Mouse (Mus musculus): Measurements from ENCODE around the gene Iqsec3.
A peak's percentile ranks its signal among the peaks of the same experiment; 100 is the strongest.

The Iqsec3 gene

DNA sequence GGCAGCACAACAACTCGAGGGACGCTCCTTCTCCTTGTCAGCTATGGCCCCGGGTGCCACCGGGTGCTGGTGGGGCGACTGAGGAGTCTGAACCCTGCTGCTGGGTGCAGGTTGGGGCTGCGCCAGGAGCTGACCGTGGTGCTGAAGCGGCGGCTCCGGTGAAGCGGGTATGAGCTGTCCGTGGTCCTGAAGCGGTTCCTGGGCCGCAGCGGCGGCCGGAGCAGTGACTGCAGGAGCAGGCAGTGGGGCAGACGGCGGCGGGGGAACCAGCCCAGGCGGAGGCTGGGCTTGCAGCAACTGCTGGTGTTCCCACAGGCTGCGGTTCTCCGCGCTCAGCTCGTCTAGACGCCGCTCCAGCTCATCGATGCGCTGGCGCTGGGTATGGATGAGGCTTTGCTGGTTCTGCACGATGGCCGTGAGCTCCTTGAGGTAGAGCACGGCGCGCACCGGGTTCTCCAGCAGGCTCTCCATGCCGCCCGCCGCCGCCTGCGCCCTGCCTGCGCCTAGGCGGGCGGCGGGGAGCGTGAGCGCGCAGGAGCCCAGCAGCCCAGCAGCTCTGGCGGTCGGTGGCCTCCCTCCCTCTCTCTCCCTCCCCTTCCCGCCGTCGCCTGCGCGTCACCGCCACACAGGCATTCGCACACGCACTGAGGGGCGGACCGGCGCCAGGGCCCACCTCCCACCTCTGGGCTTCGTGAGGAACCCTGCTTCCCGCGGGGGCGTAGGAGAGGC is at the start of gene Iqsec3:
Iqsec3 (minus strand) TSS at position 586 of the 729 bp plus-strand sequence.
- DNase-seq (ENCODE audit: low spot score), result peak; percentile 92

DNA sequence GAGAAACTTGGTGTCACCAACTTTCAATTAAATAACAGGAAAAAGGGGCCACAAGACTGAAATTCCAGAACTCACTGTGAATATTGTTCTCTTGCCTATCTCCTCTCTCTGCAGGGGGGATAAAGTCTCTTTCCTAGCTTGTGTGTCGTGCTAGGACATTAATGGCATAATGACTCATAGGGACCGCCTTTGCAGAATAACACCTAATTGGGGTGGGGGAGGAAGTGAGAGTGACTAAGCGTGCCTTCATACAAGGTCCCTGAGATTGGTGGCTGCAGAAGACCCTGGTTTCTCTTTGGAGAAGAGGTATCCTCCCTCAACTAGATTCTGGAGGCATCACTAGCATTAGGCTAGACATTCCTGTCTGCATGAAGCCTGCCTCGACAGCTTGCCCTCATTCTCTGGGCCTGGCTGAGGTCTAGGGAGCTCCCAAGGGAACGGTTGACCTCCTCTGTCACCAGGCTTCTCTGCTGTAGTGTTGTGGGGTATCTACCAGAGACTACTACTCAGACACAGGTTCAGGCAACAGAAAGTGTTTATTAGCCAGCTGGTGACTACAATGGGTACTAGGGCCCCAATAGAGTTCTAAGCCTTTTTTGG is 48.7 kb upstream of the Iqsec3 start:
- DNase-seq (ENCODE audit: low spot score), result no peak

DNA sequence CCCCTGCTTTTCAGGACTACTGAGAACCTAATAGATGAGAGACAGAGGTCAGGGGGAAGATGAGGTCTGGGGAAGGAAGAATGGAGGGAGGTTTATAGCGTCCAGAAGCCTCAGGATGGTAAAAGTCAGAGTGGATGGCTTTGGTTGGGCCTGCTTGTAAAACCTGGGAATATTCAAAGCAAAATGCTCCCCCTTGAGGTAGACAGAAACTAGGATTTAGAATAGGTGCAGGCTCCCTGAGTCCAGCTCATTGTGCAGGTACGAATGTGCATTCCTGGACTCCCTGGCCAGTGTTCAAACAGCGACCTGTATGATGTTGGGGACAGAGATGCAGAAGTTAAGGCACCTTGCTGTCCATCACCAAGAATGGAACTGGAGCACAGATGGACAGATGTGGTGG is 47.6 kb upstream of the Iqsec3 start:
- DNase-seq (ENCODE audit: low spot score), result no peak

DNA sequence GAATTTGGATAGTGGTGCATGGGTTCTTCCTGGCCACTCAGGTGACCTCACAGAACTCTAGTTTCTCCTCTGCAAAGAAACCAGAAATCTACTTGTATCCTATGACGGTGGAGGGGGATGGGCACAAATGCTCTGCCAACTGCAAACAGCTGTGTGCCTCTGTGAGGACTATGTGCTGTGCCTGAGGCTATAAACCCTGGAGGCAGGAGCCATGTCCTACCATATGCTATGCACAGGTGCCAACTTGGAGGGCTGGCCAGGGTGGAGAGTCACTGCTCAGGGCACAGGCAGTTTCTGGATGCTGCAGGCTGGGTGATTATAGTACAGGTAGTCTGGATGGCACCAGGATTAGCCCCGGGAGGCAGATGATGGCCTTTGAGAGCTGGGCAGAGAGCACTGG is 46.4 kb upstream of the Iqsec3 start:
- no peak for DNase-seq (ENCODE audit: low spot score)

DNA sequence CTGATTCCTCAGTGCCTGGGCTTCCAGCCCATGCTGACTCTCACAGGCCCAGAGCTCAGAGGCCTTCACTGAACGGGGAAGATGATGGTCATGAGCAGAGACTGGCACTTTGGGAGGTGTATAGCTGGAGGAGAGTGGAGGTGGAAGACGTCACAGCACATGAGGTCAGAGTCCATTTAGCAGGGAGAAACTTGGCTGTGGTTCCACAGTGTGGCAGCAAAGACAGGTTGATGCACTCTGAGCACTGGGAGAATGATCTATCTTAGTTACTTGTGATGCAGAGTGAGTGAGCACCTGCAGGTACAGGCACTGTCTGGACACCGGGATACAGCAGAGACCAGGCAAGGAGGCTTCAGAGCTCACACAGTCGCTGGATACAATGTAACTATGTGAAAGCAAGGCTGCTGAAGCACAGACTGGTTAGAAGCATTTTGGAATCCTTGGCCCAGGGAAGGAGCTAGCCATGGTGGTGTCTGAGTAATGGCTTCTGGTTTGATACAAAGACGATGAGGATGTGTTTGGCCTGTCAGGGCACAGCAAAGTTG is 45.9 kb upstream of the Iqsec3 start:
- no peak for DNase-seq (ENCODE audit: low spot score)

DNA sequence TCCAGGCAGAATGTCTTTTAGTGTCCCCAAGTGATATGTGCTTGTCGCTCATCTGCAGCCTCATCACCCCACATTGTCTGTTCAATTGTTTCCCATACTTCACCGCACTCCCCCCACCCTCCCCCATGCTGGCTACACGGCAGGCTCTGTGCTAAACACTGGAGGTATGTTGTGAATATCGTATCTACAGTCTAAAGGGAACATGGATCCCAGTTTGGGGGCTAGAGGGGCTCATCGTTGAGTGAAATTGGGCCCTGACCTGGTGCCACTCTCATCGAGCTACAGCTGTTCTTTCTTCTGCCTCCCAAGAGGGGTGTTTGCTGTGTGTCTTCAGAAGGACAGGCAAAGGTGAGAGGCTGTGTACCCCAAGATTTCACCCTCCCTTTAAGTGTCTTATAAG is 44.2 kb upstream of the Iqsec3 start:
- DNase-seq (ENCODE audit: low spot score), result no peak

DNA sequence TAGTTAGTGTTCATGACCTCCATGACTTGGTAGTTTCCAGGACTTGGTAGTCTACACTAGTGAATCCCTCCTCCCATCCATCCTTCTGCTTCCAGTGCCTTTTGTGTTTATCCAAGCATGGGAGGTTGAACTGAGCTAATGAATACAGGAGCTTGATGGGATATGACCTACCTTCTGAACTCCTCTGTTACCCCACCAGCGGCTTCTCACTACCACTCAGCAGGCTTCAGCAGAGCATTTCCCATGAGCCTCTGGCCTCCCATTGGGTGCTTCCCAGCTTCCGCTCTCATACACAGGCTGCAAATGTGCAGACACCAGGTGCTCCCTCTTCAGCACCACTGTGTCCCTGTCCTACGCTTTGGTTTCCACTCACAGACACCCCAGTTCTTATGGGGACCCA is 36.9 kb upstream of the Iqsec3 start:
- DNase-seq (ENCODE audit: low spot score), result no peak

DNA sequence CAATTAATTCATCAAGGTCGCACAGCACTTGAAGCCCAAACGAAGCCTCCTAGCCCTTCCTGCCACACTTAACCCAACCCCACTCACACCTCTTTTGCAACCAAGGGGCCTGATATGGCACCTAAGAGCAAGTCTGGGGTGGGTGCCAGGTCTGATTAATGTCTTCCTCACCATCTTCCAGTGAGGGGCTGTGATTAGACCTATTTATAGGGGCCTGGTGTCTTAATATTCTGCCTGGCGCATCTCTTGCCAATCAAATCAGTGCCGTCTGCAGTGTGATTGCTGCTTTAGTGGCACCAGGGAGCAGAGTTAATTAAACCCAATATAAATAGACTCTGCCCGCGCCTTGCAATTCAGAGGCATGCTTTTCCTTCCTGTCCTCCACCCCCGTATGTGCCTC is 36.4 kb upstream of the Iqsec3 start:
- no peak for DNase-seq (ENCODE audit: low spot score)

DNA sequence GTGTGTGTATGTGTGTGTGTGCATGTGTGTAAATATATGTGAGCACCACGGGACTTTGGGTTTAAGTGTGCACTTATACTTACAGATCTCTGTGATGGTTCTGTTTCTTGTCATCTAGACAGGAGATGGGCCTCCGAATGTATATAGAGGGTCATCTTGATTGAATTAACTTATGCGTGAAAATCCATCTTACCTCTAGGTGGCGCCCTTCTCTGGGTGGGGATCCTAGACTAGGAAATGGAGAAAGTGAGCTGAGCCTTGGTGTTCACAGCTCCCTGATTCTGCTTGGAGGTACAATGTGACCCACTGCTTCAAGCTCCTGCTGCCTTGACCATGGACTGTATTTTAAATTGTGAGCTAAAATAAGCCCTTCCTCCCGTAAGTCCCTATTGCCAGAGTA is 34.8 kb upstream of the Iqsec3 start:
- DNase-seq (ENCODE audit: low spot score), result peak; percentile 20

DNA sequence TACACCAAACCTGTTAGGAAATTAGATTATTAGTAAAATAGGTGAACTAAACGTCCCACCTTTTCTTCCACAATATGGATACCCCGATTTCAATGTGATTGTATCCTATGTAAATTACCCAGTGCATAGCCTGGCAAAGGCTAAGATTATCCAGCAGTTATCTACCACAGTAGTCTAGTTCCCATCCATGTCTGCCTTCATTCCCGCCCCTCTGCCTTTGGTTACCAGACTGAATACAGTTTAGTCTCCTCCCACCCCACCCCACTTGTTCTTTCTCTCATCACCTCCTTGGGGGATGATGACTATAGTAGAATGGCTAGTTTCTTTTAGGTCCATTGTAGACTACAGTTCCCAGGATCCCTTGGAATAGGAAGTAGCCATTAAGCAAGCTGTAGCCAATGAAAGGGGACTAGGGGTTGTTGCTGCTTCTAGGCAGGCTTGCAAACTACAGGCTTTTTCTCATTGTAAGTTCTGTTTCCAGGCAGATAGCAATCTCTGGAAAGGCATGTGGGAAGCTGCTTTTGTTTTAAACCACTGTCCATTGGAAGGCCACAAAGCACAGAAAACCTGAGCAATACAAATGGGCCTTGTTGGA is 27.7 kb upstream of the Iqsec3 start:
- no peak for DNase-seq (ENCODE audit: low spot score)

DNA sequence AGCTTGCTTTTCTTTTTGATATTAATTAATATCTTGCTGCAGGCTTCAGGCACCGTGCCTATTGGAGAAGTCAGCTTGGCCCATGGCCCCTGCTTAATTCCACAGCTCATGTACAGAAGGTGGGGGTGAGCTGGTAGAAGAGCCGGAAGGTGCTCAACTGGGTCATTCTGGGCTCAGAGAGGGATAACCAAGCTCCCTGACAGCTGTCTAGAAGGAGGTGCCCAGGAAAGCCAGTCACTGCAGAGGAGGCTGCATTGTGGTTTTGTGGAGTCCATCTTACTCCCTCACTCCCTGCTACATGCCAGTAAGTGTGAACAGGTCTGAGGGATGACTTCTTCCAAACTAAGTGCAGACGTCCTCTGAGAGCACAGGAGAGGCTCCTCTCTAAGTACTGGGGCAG is 26.4 kb upstream of the Iqsec3 start:
- DNase-seq (ENCODE audit: low spot score), result no peak

DNA sequence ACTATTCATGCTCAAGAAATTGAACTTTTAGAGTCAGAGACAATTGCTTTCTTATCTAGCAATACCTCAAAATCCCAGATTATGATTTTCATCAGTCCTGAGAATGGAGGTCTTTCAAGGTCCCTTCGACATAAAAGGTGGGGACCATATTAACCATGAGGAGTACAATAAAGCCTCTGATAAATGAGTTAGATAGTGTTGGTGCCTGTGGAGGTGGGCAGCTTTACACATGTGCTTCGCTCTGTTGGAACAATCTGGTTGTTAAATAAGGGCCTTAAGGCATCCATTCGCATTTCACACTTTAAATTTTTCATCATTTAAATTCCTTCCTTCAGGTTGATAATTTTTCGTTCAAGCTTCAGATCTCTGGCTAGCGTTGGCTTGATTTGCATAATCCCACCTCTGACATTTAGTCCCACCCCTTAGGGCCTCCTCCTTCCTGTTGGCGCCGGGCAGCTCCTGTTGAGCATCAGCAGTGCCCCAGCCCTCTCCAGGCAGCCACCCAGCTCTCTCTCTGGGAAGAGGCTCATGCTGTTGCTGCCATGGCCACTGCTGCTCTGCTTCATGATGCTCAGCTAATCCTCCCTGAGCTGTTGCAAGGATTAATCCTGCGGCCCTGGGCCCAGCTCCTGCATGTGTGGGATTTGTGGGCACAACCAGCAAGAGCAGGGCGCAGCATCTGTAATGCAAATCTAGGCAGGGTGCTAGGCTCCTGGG is 25.5 kb upstream of the Iqsec3 start:
- DNase-seq (ENCODE audit: low spot score), result peak; percentile 68

DNA sequence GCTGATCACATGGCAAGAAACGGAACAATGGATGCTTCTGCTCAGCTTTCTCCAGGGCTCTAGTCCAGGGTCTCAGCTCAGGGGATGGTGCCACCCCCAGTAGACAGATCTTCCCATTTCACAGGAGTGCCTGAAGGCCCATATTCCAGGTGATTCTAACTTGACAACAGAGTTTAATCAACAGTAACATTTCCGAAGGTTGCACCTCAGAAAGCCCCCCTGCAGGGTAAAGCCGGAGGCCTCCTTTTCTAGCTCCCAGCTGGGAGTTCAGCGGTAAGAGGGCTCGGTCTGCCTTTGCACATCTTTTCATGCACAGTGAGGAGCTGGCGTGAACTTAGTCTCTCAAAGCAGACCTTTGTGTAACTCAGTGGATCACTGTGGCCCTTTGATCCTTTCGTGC is 22.1 kb upstream of the Iqsec3 start:
- no peak for DNase-seq (ENCODE audit: low spot score)

DNA sequence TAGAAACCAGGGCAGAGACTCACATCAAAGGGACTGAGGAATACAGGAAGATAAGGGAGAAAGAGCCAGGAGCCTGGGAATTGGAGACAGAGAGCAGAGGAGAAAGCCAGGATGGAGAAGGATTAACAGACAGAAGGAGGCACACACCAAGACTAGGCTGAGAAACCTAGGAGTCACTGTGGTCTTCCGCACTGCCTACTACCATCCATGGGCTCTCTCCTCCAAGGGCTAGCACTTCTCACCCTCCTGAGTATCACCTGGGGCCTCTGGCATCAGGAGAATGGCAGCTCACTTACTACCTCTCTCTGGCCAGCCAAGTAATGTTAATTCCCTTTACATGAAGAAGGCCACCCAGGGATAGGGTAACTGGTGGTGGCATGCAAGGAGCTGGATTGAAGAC is 21.5 kb upstream of the Iqsec3 start:
- no peak for DNase-seq (ENCODE audit: low spot score)

DNA sequence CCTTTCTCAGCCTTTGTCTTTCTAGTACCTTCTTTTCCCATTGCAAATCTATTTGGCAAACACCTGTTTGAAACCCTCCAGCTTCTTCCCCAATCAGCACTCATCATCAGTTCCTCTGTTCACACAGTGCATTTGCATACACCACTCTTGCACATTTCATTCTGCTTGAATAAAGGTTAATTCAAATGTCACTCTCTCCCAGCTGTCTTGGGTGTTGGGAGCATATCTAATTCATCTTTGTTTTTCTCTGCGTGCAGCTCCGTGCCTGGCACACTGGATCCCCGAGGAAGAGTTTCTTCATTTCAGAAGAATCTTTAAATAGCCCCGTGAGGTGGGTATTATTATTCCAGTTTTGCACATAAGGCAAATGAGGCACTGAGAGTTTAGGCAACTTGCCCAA is 20.8 kb upstream of the Iqsec3 start:
- DNase-seq (ENCODE audit: low spot score), result no peak

DNA sequence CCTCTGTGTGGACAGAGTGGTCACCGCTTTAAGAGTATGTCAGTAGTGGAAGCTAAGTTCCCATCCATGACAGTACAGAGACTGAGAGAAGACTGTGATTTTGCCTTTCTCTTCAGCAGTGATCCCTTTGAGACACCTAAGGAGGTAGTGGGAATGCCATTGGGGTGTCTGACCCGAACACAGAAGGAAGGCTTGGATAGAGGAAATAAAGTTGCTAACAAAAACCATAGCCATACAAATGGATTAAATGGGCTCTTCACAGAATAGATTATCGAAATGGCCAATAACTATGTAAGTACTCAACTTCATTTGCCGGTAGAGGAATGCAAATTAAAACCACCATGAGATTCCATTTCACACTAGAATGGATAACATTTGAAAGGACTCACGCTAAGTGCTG is 17.9 kb upstream of the Iqsec3 start:
- no peak for DNase-seq (ENCODE audit: low spot score)

DNA sequence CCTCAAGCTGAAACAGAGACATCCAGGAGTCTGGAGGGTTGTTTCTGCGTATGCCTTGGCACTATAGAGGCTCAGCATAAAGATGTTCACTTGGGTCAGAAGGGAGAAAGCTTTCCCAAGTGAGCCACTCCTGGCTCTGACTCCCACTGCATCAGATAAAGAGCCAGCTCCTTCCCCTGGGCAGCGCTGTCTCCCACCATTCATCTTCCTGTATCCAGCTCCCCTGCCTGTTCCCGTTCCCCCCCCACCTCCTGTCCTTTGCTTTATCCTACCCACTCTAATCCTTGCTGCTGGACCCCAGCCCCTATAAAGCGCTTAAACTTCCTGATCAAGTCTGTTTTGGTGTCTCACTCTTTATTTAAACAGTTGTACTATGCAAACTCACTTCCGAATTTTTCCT is 1.2 kb downstream of the Iqsec3 start:
- DNase-seq (ENCODE audit: low spot score), result no peak

DNA sequence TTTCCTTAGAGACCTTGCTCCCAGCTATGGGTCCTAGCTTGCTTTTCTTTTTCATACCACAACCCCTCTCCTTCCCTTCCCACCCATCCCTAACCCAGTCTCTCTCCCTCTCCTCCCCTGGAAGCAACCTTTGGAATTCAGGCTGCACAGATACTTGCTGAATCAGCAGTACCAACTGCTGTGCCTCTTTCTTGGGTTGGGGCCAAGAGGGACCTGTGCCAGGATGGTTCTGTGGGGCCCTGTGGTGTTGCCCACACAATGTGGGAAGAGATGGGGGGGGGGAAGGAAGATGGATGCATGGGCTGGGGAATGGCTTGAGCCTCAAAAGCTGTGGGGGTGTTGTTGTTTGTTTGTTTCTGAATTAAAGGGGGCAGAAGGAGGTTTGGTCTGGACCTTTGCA is 5.2 kb downstream of the Iqsec3 start:
- DNase-seq (ENCODE audit: low spot score), result no peak

DNA sequence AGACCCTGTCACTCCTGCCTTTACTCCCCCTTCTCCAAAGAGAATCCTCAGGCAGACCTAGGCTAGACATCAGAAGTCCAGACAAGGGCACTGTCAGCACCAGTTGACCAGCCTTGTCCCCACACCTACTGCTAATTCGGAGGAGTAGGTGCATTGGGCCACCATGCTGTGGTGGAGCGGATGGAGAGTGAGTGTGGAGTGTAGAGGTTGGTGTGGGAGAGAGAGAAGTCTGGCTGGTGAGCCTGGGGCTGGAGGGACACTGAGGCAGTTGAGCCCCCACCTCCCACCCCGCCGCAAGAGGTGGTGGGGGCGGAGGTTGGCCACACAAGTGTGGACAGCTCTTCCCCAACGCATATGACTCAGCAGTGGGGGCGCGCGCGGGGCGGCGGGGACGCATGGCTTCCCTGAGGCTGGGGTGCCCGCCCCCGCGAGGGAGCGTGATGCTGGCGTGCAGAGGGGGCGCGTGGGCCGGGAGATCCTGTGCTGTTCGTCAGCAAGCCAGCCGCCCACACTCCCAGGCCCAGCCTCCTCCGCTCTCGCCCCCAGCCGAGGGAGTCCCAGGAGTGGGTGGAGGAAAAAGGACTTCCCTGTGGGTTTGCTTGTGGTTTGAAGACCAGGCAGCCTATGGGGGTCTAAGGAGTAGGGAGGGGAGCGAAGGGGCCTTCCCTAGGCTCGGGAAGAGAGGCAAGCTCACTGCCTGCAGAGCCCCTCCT is 10.7 kb downstream of the Iqsec3 start:
- DNase-seq (ENCODE audit: low spot score), result no peak

DNA sequence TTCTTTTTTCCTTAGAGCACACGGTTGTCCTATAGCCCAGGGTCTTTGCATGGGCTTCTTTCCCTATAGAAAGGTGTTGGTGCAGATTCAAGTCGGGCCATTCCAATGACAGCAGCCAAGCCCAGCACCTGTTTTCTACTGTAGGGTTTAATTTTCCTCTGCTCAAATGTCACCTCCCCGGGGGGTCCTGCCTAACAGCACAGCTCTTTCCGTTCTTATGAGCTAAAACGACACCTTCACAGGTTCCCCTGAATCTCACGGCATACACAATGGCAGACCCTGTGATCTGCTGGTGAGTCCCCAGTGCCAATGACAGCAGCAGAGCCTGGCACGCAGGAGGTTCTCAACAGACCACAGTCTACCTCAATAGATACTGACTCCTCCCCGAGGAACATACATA is 16.1 kb downstream of the Iqsec3 start:
- DNase-seq (ENCODE audit: low spot score), result no peak

DNA sequence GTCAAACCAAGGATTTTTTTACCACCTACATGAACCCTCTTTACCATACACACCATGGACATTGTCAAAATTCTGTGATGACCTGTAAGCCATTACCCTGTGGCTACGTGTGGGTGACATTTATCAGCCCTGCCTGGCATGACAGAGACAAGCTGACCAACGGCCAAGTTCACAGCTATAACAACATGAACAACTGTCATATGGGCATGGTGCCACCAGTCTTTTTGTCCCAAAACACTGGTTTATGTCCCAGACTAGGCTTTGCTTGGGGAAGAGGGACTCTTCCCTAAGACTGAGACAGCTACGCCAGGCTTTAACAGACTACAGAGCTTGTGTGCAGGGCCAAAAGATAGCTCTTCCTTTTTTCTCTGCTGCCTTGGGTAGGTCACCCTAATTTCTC is 16.8 kb downstream of the Iqsec3 start:
- DNase-seq (ENCODE audit: low spot score), result no peak
